ENCODE assay signal across 11 mouse cellular contexts in the genomic region with DNA sequence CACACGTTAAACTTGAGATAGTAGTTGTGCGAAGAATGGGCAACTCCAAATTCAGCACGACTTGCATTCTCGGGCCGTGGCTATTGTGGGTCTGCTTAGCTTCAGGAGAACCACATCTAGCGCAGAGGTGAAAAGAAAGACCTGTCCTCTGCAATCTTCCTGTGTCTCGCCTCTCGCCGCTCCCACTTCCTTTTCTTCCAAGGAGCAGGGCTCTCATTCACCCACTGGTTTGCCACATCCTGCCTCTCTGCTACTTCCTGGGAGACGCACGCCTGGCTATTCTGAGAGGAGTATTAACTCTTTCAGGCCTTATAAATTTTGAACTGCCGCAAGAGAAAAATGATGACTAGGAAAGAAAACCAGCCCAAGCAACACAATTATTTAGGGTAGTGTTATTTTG. TPM values are rescaled to one million over a fixed set of nuclear protein-coding genes. Genes with fewer than 3 reads are reported as not detected.
DNase-seq lines count a peak whose midpoint lies in the region; ATAC-seq and TF ChIP-seq lines count a peak whose summit lies in the region.
"Had no signal": no experiment of that assay in that cellular context is flagged by ENCODE, and none has a peak within 500 bp of the region (broad histone marks: within the 10 kb centered on the region; RNA-seq: fewer than 3 reads in every experiment).

No protein-coding gene starts in this region.

- H3K27ac ChIP-seq in spleen, adult 2 months (ENCODE audit: insufficient read depth, low read length), result 0 out of 2 replicates have a peak overlapping the region, but pooled peaks have one; percentile 23
- H3K27ac ChIP-seq in gastrocnemius, adult 2 months, result no peak overlapping the region
- H3K27ac ChIP-seq: stomach, embryonic 15.5 days had no signal

- DNase-seq in spleen, adult 2 months (ENCODE audit: low read depth in 1 of 2, low spot score in 2 of 2), result no peak
- no peak for DNase-seq in spleen, adult 18-20 months
- DNase-seq in gastrocnemius, adult 8-10 months (ENCODE audit: low spot score in 2 of 2), result no peak
- no peak for DNase-seq in gastrocnemius, adult 2 months
- no peak for DNase-seq in urinary bladder, postnatal 14 days (ENCODE audit: low spot score)
- DNase-seq: cerebellum, adult 11 months; embryo, embryonic 11 days; kidney, adult 11 months had no signal

- no peak for TF ChIP-seq POLR2A in spleen, adult 2 months (IDR thresholded peaks at IDR 0.05; ENCODE audit: low read depth, low read length)

- H3K4me1 ChIP-seq in spleen, adult 2 months (ENCODE audit: control insufficient read depth, insufficient read depth, insufficient read length), result peaks cover 7% of the 10 kb centered on the region; the same call in 1 of the 2 replicates

- TF ChIP-seq CTCF in spleen, adult 2 months (IDR thresholded peaks at IDR 0.05; ENCODE audit: extremely low read depth, insufficient read depth, insufficient read length, insufficient replicate concordance), result no peak
- TF ChIP-seq CTCF in gastrocnemius, adult 2 months (IDR thresholded peaks at IDR 0.05), result no peak

- WGBS in spleen, adult 2 months, result 19% methylated on average over 12 of the region's 12 CpGs

- no peaks in the 10 kb centered on the region for H3K36me3 ChIP-seq in spleen, adult 2 months (ENCODE audit: control insufficient read depth, insufficient read depth, low read length)
- H3K36me3 ChIP-seq: stomach, embryonic 15.5 days had no signal

- H3K27me3 ChIP-seq in spleen, adult 2 months (ENCODE audit: control insufficient read depth, insufficient read depth, low read length), result no peaks in the 10 kb centered on the region
- H3K27me3 ChIP-seq: stomach, embryonic 15.5 days had no signal

- peak; percentile 95 for ATAC-seq in granulocyte monocyte progenitor cell, adult 5-6 weeks (replicated peaks; ENCODE audit: poor library complexity, severe bottlenecking)
- peak; percentile 73 for ATAC-seq in megakaryocyte progenitor cell, adult 5-6 weeks (replicated peaks; ENCODE audit: poor library complexity)

- intact Hi-C loops in gastrocnemius, adult 2 months (cut with DNase I), result no loop called here

- no peak overlapping the region; the same call in 1 of the 2 replicates for H3K4me3 ChIP-seq in spleen, adult 2 months (ENCODE audit: extremely low read depth, insufficient read depth, insufficient read length)
- no peak overlapping the region for H3K4me3 ChIP-seq in gastrocnemius, adult 2 months
- H3K4me3 ChIP-seq: stomach, embryonic 15.5 days had no signal

RNA-seq across cellular contexts. Expression of a gene that starts 7.3 kb away (rescaled TPM):
- polyA plus RNA-seq in spleen, adult 2 months (2012; rRNA removed), result not detected in 2 replicates
- total RNA-seq in granulocyte monocyte progenitor cell, adult 5-6 weeks (2014; fragmentation: Nextera tagmentation), result 1.6 TPM in 1 of 2 replicates, not detected in the other
- 0.67 and 1.3 TPM in 2 replicates for total RNA-seq in granulocyte monocyte progenitor cell, adult 5-6 weeks (2017)
- total RNA-seq in megakaryocyte progenitor cell, adult 5-6 weeks (2015), result 0.62 and 0.88 TPM in 2 replicates
- 1.1 and 1.4 TPM in 2 replicates for total RNA-seq in megakaryocyte progenitor cell, adult 5-6 weeks (2017)
- total RNA-seq in gastrocnemius, adult 8-10 months (2022), result 1 to 10 TPM; 1.5 to 3.6 (median 2.6) TPM
- 1 to 10 TPM; 1.3 to 1.9 TPM for total RNA-seq in gastrocnemius, adult 2 months (2021)

RNA-seq across cellular contexts. Expression of a gene that starts 25.7 kb away (rescaled TPM):
- polyA plus RNA-seq in spleen, adult 2 months (2012; rRNA removed), result 35.6 and 38.0 TPM in 2 replicates
- total RNA-seq in granulocyte monocyte progenitor cell, adult 5-6 weeks (2014; fragmentation: Nextera tagmentation), result 24.8 and 45.6 TPM in 2 replicates
- total RNA-seq in granulocyte monocyte progenitor cell, adult 5-6 weeks (2017), result 55.0 and 56.5 TPM in 2 replicates
- 34.0 and 38.3 TPM in 2 replicates for total RNA-seq in megakaryocyte progenitor cell, adult 5-6 weeks (2015)
- 47.0 and 54.7 TPM in 2 replicates for total RNA-seq in megakaryocyte progenitor cell, adult 5-6 weeks (2017)
- 10 to 100 TPM; 59.2 to 62.4 (median 60.6) TPM for total RNA-seq in gastrocnemius, adult 8-10 months (2022)
- total RNA-seq in gastrocnemius, adult 2 months (2021), result 10 to 100 TPM; 52.8 to 55.7 TPM

RNA-seq across cellular contexts. Expression of a gene that starts 48.7 kb away (rescaled TPM):
- 4.0 and 5.4 TPM in 2 replicates for polyA plus RNA-seq in spleen, adult 2 months (2012; rRNA removed)
- 27.6 and 29.8 TPM in 2 replicates for total RNA-seq in granulocyte monocyte progenitor cell, adult 5-6 weeks (2014; fragmentation: Nextera tagmentation)
- total RNA-seq in granulocyte monocyte progenitor cell, adult 5-6 weeks (2017), result 43.3 and 52.1 TPM in 2 replicates
- 16.5 and 20.7 TPM in 2 replicates for total RNA-seq in megakaryocyte progenitor cell, adult 5-6 weeks (2015)
- 47.4 and 48.2 TPM in 2 replicates for total RNA-seq in megakaryocyte progenitor cell, adult 5-6 weeks (2017)
- total RNA-seq in gastrocnemius, adult 8-10 months (2022), result 10 to 100 TPM; 18.2 to 20.0 (median 18.5) TPM
- 10 to 100 TPM; 19.3 to 24.4 TPM for total RNA-seq in gastrocnemius, adult 2 months (2021)

RNA-seq across cellular contexts. Expression of a gene that starts 53.6 kb away (rescaled TPM):
- 2.4 and 3.3 TPM in 2 replicates for polyA plus RNA-seq in spleen, adult 2 months (2012; rRNA removed)
- total RNA-seq in granulocyte monocyte progenitor cell, adult 5-6 weeks (2014; fragmentation: Nextera tagmentation), result 233 and 243 TPM in 2 replicates
- 318 and 327 TPM in 2 replicates for total RNA-seq in granulocyte monocyte progenitor cell, adult 5-6 weeks (2017)
- 280 and 286 TPM in 2 replicates for total RNA-seq in megakaryocyte progenitor cell, adult 5-6 weeks (2015)
- 316 and 335 TPM in 2 replicates for total RNA-seq in megakaryocyte progenitor cell, adult 5-6 weeks (2017)
- 10 to 100 TPM; 10.8 to 14.9 (median 11.9) TPM for total RNA-seq in gastrocnemius, adult 8-10 months (2022)
- total RNA-seq in gastrocnemius, adult 2 months (2021), result 10 to 100 TPM in 1 of 2 experiments, 1 to 10 TPM in 1; 7.9 to 10.3 TPM

RNA-seq across cellular contexts. Expression of a gene that starts 54.6 kb away (rescaled TPM):
- polyA plus RNA-seq in spleen, adult 2 months (2012; rRNA removed), result 396 and 442 TPM in 2 replicates
- total RNA-seq in granulocyte monocyte progenitor cell, adult 5-6 weeks (2014; fragmentation: Nextera tagmentation), result 3,177 and 3,393 TPM in 2 replicates
- total RNA-seq in granulocyte monocyte progenitor cell, adult 5-6 weeks (2017), result 3,068 and 3,220 TPM in 2 replicates
- 4,149 and 4,331 TPM in 2 replicates for total RNA-seq in megakaryocyte progenitor cell, adult 5-6 weeks (2015)
- 2,914 and 3,251 TPM in 2 replicates for total RNA-seq in megakaryocyte progenitor cell, adult 5-6 weeks (2017)
- total RNA-seq in gastrocnemius, adult 8-10 months (2022), result 100 to 1,000 TPM; 608 to 758 (median 650) TPM
- 100 to 1,000 TPM; 601 to 627 TPM for total RNA-seq in gastrocnemius, adult 2 months (2021)
